Comparison of ENCODE assay signal across 8 mouse cellular contexts in genomic region chr3:27371725-27372650, GRCm38 (mm10). TPM values are rescaled to one million over a fixed set of nuclear protein-coding genes. Genes with fewer than 3 reads are reported as not detected.
A peak's percentile ranks its signal among the peaks of the same experiment; 100 is the strongest.
DNase-seq lines count a peak whose midpoint lies in the region; ATAC-seq and TF ChIP-seq lines count a peak whose summit lies in the region.

No protein-coding gene starts in this region.

- peak; percentile 59 for ATAC-seq in hindbrain, embryonic 16.5 days
- ATAC-seq in neural tube, embryonic 15.5 days (ENCODE audit: low FRiP score) = peak; percentile 75

- peak overlapping the region; percentile 39; the same call in 1 of the 2 replicates for H3K27ac ChIP-seq in layer of hippocampus, adult 2 months
- H3K27ac ChIP-seq in hindbrain, embryonic 16.5 days (ENCODE audit: low read depth, low read length) = no peak overlapping the region
- no peak overlapping the region for H3K27ac ChIP-seq in neural tube, embryonic 15.5 days (replicated peaks)

- H3K9me3 ChIP-seq in hindbrain, embryonic 16.5 days (ENCODE audit: control insufficient read depth, low read length) = no peaks in the 10 kb centered on the region
- no peaks in the 10 kb centered on the region for H3K9me3 ChIP-seq in neural tube, embryonic 15.5 days (replicated peaks)

- under 1% methylated on average over 77 of the region's 77 CpGs for WGBS in hindbrain, embryonic 16.5 days
- 1% methylated on average over 76 of the region's 77 CpGs for WGBS in neural tube, embryonic 15.5 days

- H3K4me2 ChIP-seq in hindbrain, embryonic 16.5 days (ENCODE audit: low read length) = peak overlapping the region; percentile 91
- H3K4me2 ChIP-seq in neural tube, embryonic 15.5 days = peak overlapping the region; percentile 97

- H3K36me3 ChIP-seq in hindbrain, embryonic 16.5 days (ENCODE audit: control insufficient read depth, insufficient read depth, low read length) = no peaks in the 10 kb centered on the region
- no peaks in the 10 kb centered on the region for H3K36me3 ChIP-seq in neural tube, embryonic 15.5 days

- peak overlapping the region; percentile 53 for H3K4me3 ChIP-seq in layer of hippocampus, adult 2 months
- H3K4me3 ChIP-seq in hindbrain, embryonic 16.5 days (ENCODE audit: low read length) = peak overlapping the region; percentile 55
- peak overlapping the region; percentile 47 for H3K4me3 ChIP-seq in neural tube, embryonic 15.5 days (replicated peaks)

- no peak for TF ChIP-seq CTCF in layer of hippocampus, adult 2 months (conservative IDR thresholded peaks at IDR 0.05)

- H3K4me1 ChIP-seq in hindbrain, embryonic 16.5 days (ENCODE audit: control insufficient read depth, insufficient read depth, low read depth, low read length) = peaks cover 15% of the 10 kb centered on the region
- peaks cover 23% of the 10 kb centered on the region for H3K4me1 ChIP-seq in neural tube, embryonic 15.5 days

- DNase-seq in layer of hippocampus, adult 2 months (ENCODE audit: low spot score in 2 of 2) = no peak
- no peak for DNase-seq in layer of hippocampus, adult 8-10 months (ENCODE audit: low spot score in 2 of 2)
- DNase-seq in embryo, embryonic 11 days = peak; percentile 39
- DNase-seq in spleen, postnatal 14 days (ENCODE audit: low spot score in 2 of 2) = no peak
- no peak for DNase-seq in ovary, postnatal 14 days (ENCODE audit: low spot score)
- no peak for DNase-seq in cerebellum, adult 11-12 months

- peaks cover 19% of the 10 kb centered on the region for H3K27me3 ChIP-seq in hindbrain, embryonic 16.5 days (replicated peaks; ENCODE audit: control insufficient read depth, insufficient read depth, low read length)
- H3K27me3 ChIP-seq in neural tube, embryonic 15.5 days (replicated peaks) = peaks cover 69% of the 10 kb centered on the region

- H3K9ac ChIP-seq in hindbrain, embryonic 16.5 days (ENCODE audit: low read depth, low read length) = peak overlapping the region; percentile 57
- H3K9ac ChIP-seq in neural tube, embryonic 15.5 days (replicated peaks) = peak overlapping the region; percentile 43

RNA-seq across cellular contexts. Expression of gene Ghsr, which starts 0.8 kb away (rescaled TPM):
- 1 to 10 TPM in 1 of 2 experiments, under 1 TPM in 1; 0.93 to 1.8 TPM for total RNA-seq in layer of hippocampus, adult 2 months (2021)
- total RNA-seq in layer of hippocampus, adult 8-10 months (2022) = 1 to 10 TPM in 2 of 4 experiments, under 1 TPM in 2; 0.90 to 1.7 (median 1.1) TPM
- polyA plus RNA-seq in hindbrain, embryonic 16.5 days (2015; fragmentation: Nextera tagmentation; extraction: Ambion mirVana) = 0.59 and 0.71 TPM in 2 replicates
- 1.7 and 2.2 TPM in 2 replicates for polyA plus RNA-seq in neural tube, embryonic 15.5 days (2015; fragmentation: Nextera tagmentation; extraction: Ambion mirVana)

RNA-seq across cellular contexts. Expression of gene Tnfsf10, which starts 55.2 kb away (rescaled TPM):
- total RNA-seq in layer of hippocampus, adult 2 months (2021) = 1 to 10 TPM in 1 of 2 experiments, under 1 TPM in 1; 0.83 to 1.4 TPM
- 1 to 10 TPM; 1.4 to 2.8 (median 2.2) TPM for total RNA-seq in layer of hippocampus, adult 8-10 months (2022)
- 0.10 and 0.15 TPM in 2 replicates for polyA plus RNA-seq in hindbrain, embryonic 16.5 days (2015; fragmentation: Nextera tagmentation; extraction: Ambion mirVana)
- 0.09 and 0.75 TPM in 2 replicates for polyA plus RNA-seq in neural tube, embryonic 15.5 days (2015; fragmentation: Nextera tagmentation; extraction: Ambion mirVana)
